1 mouse cellular context compared by ENCODE assay signal in genomic region chr19:60812036-60812389, GRCm38 (mm10).
A peak's percentile ranks its signal among the peaks of the same experiment; 100 is the strongest.
TF ChIP-seq lines count a peak whose summit lies in the region.

No protein-coding gene starts in this region.

TF ChIP-seq in MEL, 35 proteins besides CTCF, POLR2A, EP300 and RAD21 (continued from another document):
- TF ChIP-seq TCF12 (IDR thresholded peaks at IDR 0.05; ENCODE audit: low read depth, low read length) = peak; percentile 40; the same call in 1 of the 2 replicates
- TF ChIP-seq USF2 (IDR thresholded peaks at IDR 0.05; ENCODE audit: borderline replicate concordance in 1 of 2, insufficient read depth in 1 of 2, low read depth in 1 of 2, low read length in 2 of 2) = no peak
